Mouse (Mus musculus): ENCODE data around the gene Slc44a4.

GRCm38 (mm10) chr17:34924258-34924657, 10.0 kb downstream of the Slc44a4 start:
- TF ChIP-seq CTCF (IDR thresholded peaks at IDR 0.05; ENCODE audit: borderline replicate concordance, control insufficient read depth, extremely low read depth, insufficient read depth, low read length, poor library complexity) (no peak), POLR2A (IDR thresholded peaks at IDR 0.05; ENCODE audit: control insufficient read depth, extremely low read depth, insufficient read depth, low read length, poor library complexity) (no peak)
